Comparison of ENCODE assay signal across 14 mouse cellular contexts in the genomic region with DNA sequence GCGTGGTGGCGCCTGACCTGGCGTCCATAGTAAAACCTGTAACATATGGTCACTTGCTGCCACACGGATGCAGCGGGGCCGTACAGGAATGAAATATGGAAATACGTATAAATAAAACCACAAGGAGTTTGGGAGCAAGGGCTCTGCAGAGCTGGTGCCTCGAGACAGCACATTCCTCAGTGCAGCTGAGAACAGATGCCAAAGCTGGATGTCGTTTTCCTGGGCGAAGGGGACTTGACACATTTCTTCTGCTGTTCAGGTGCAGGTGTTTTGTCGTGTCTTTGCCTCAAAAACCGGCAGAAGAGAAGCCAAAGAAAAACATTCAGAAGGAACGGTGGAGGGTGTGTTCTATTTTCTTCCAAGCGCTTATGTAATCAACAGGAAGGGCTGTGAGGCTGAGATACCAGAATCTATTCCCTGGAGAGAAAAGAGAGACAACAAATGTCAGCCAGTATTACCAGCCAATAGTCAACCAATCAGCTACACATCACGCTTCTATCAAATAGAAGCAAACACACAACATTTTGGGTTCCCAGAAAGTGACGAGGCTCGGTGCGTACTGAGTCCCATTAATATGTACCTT.
DNase-seq lines count a peak whose midpoint lies in the region; ATAC-seq lines count a peak whose summit lies in the region.
"Had no signal": no experiment of that assay in that cellular context is flagged by ENCODE, and none has a peak within 500 bp of the region (broad histone marks: within the 10 kb centered on the region; RNA-seq: fewer than 3 reads in every experiment).

No protein-coding gene starts in this region.

- no peaks in the 10 kb centered on the region for H3K9me3 ChIP-seq in heart, embryonic 12.5 days (replicated peaks)
- no peaks in the 10 kb centered on the region for H3K9me3 ChIP-seq in liver, embryonic 11.5 days (ENCODE audit: control insufficient read depth, low read length)
- no peaks in the 10 kb centered on the region for H3K9me3 ChIP-seq in midbrain, embryonic 11.5 days (ENCODE audit: control insufficient read depth, low read length)
- H3K9me3 ChIP-seq: embryonic facial prominence, embryonic 15.5 days; limb, embryonic 13.5 days had no signal

- no peak overlapping the region; the same call in 1 of the 2 replicates for H3K27ac ChIP-seq in heart, embryonic 12.5 days (ENCODE audit: poor library complexity, severe bottlenecking)
- H3K27ac ChIP-seq in liver, embryonic 11.5 days (ENCODE audit: low read depth, low read length), result peak overlapping the region; percentile 66
- no peak overlapping the region for H3K27ac ChIP-seq in midbrain, embryonic 11.5 days (ENCODE audit: low read depth, low read length)
- H3K27ac ChIP-seq: embryonic facial prominence, embryonic 15.5 days; limb, embryonic 13.5 days; macrophage had no signal

- no peak overlapping the region for H3K9ac ChIP-seq in heart, embryonic 12.5 days
- H3K9ac ChIP-seq in liver, embryonic 11.5 days (ENCODE audit: low read depth, low read length), result peak overlapping the region; percentile 34
- no peak overlapping the region for H3K9ac ChIP-seq in midbrain, embryonic 11.5 days (ENCODE audit: low read length)
- H3K9ac ChIP-seq: embryonic facial prominence, embryonic 15.5 days; limb, embryonic 13.5 days had no signal

- WGBS in heart, embryonic 12.5 days, result 65% methylated on average over 18 of the region's 18 CpGs
- 56% methylated on average over 18 of the region's 18 CpGs for WGBS in liver, embryonic 11.5 days
- WGBS in midbrain, embryonic 11.5 days, result 90% methylated on average over 18 of the region's 18 CpGs

- H3K4me2 ChIP-seq in heart, embryonic 12.5 days, result no peak overlapping the region
- H3K4me2 ChIP-seq in liver, embryonic 11.5 days, result peak overlapping the region; percentile 52
- no peak overlapping the region for H3K4me2 ChIP-seq in midbrain, embryonic 11.5 days
- H3K4me2 ChIP-seq: embryonic facial prominence, embryonic 15.5 days; limb, embryonic 13.5 days had no signal

- DNase-seq in heart, adult 11 months, result peak; percentile 96
- peak; percentile 43 for DNase-seq in right cerebral cortex, postnatal 25 days
- DNase-seq in right cerebral cortex, postnatal 4 days, result no peak
- DNase-seq in liver, embryonic 11.5 days (ENCODE audit: low spot score), result no peak
- no peak for DNase-seq in thymus, postnatal 36 days
- no peak for DNase-seq in midbrain, embryonic 11.5 days (ENCODE audit: low spot score, missing footprints)
- DNase-seq in layer of hippocampus, adult 9-11 months, result no peak
- DNase-seq: cerebellum, postnatal 36 days; spleen, adult 18-20 months had no signal

- peaks cover 4% of the 10 kb centered on the region; the same call in 1 of the 2 replicates for H3K36me3 ChIP-seq in heart, embryonic 12.5 days
- H3K36me3 ChIP-seq in liver, embryonic 11.5 days (ENCODE audit: control insufficient read depth, insufficient read depth, low read length), result no peaks in the 10 kb centered on the region
- H3K36me3 ChIP-seq in midbrain, embryonic 11.5 days (ENCODE audit: control insufficient read depth, insufficient read depth, low read length), result peaks cover 11% of the 10 kb centered on the region

- no peak overlapping the region for H3K4me3 ChIP-seq in heart, embryonic 12.5 days
- no peak overlapping the region for H3K4me3 ChIP-seq in liver, embryonic 11.5 days (ENCODE audit: low read depth, low read length)
- H3K4me3 ChIP-seq in midbrain, embryonic 11.5 days (ENCODE audit: low read depth, low read length), result no peak overlapping the region
- H3K4me3 ChIP-seq: embryonic facial prominence, embryonic 15.5 days; limb, embryonic 13.5 days had no signal

- 0 out of 2 replicates have a peak, but pooled peaks cover 3% of the 10 kb centered on the region for H3K4me1 ChIP-seq in heart, embryonic 12.5 days (replicated peaks)
- H3K4me1 ChIP-seq in liver, embryonic 11.5 days (replicated peaks; ENCODE audit: control insufficient read depth, insufficient read depth, low read length), result peaks cover 4% of the 10 kb centered on the region
- H3K4me1 ChIP-seq in midbrain, embryonic 11.5 days (ENCODE audit: control insufficient read depth, insufficient read depth, low read length), result no peaks in the 10 kb centered on the region
- H3K4me1 ChIP-seq: embryonic facial prominence, embryonic 15.5 days had no signal

- ATAC-seq in heart, embryonic 12.5 days (ENCODE audit: insufficient number of reproducible peaks, low FRiP score), result no peak
- peak; percentile 86 for ATAC-seq in liver, embryonic 11.5 days (replicated peaks; ENCODE audit: low FRiP score)
- no peak for ATAC-seq in midbrain, embryonic 11.5 days (ENCODE audit: low FRiP score)
- ATAC-seq: intestine, embryonic 16.5 days had no signal

- no peaks in the 10 kb centered on the region for H3K27me3 ChIP-seq in heart, embryonic 12.5 days (replicated peaks)
- no peaks in the 10 kb centered on the region for H3K27me3 ChIP-seq in liver, embryonic 11.5 days (replicated peaks; ENCODE audit: control insufficient read depth, insufficient read depth, low read length)
- H3K27me3 ChIP-seq in midbrain, embryonic 11.5 days (ENCODE audit: control insufficient read depth, insufficient read depth, low read length), result no peaks in the 10 kb centered on the region
- H3K27me3 ChIP-seq: embryonic facial prominence, embryonic 15.5 days; limb, embryonic 13.5 days had no signal

Comparison
In these comparisons a context has a peak if more than half of its experiments do, and no peak if none do; other contexts are left out.
1. DNase-seq: peak in heart, adult 11 months (single experiment) and right cerebral cortex, postnatal 25 days (single experiment); none in right cerebral cortex, postnatal 4 days (single experiment), liver, embryonic 11.5 days (single experiment), thymus, postnatal 36 days (0 of 2), midbrain, embryonic 11.5 days (single experiment) and layer of hippocampus, adult 9-11 months (single experiment).